Mouse (Mus musculus) embryo, embryonic 9.5 days (tissue): ENCODE measurements at regions not wholly inside any gene's neighbourhood (a gene's known extent, or its start where the extent isn't known, plus 50 kb on each side); places are given as distances from the start of the nearest gene placed in this dataset.

Experiments used
- DNase-seq: peaks from one replicate; pipeline ENCODE4 v3.0.0-alpha.2; 2017; ENCODE audit errors: extremely low spot score

- no peak for DNase-seq
Measured at GRCm38 (mm10) chr3:128787686-128788085, 412.0 kb upstream of the Pitx2 start.

DNA sequence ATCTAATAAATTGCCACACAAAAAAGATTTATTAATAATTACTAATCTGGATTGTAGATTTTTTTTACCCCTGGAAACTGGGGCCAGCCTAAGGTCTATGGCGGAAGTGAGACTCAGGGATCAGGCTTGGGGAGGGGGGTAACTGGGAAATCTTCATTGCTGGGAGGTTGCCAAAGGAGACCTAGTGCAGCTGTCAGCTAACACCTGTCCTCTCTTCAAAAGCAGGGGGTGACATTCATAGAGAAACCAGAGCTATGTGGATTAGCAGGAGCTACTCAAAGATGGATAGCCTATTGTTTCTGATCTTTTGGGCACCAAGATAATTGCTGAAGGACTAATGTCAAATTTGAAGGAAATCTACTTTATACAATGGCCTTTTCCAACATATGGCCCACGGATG is 403.7 kb upstream of the Pitx2 start:
- no peak for DNase-seq

- DNase-seq = no peak
Measured at GRCm38 (mm10) chr3:128797829-128798228, 401.8 kb upstream of the Pitx2 start.

- no peak for DNase-seq
Measured at GRCm38 (mm10) chr3:128829371-128830160, 370.1 kb upstream of the Pitx2 start.

- no peak for DNase-seq
Measured at GRCm38 (mm10) chr3:128850327-128850977, 349.2 kb upstream of the Pitx2 start.

DNA sequence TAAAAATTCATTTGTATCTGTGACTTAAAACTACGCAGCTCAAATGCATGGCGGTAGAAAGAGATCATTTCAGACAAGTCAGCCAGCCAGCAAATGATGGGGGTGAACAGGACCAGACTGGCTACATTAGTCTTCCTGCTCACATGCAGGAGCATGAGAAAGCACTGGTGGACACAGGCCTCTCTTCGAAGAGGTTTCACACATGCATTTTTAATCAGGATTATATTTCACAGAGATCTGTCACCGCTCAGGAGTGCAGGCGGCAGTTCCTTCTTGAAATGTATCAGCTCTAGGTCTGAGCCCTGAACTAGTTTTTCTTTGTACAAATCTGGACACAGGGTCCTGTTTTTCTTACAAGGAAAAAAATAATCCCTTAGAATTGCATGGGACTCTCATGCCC is 343.2 kb upstream of the Pitx2 start:
- no peak for DNase-seq

GRCm38 (mm10) chr3:128881685-128882444 is 317.8 kb upstream of the Pitx2 start:
- no peak for DNase-seq

- DNase-seq = no peak
Measured at GRCm38 (mm10) chr3:128883636-128884195, 316.0 kb upstream of the Pitx2 start.

DNA sequence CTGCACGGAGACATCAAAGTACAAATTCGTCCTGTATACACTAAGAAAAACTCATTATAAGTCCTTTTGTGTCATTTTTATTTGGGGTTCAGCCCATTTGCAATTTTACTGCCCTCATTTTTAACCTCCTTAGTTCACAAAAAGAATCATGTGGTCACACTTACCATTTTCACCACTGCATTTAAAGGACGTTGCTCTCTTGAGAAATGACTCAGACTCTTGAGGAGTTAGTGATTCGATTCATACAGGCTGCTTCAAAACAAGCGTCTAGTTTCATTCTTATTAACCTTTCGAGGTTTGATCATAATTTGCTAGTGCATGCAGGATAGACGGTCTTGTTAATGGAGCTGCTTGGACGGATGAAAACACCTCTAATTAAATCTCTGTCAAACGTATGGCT is 313.0 kb upstream of the Pitx2 start:
- no peak for DNase-seq

GRCm38 (mm10) chr3:128891078-128891477 is 308.6 kb upstream of the Pitx2 start:
- DNase-seq = no peak

- no peak for DNase-seq
Measured at GRCm38 (mm10) chr3:128896628-128897027, 303.1 kb upstream of the Pitx2 start.

- DNase-seq = no peak
Measured at GRCm38 (mm10) chr3:128911122-128911521, 288.6 kb upstream of the Pitx2 start.

DNA sequence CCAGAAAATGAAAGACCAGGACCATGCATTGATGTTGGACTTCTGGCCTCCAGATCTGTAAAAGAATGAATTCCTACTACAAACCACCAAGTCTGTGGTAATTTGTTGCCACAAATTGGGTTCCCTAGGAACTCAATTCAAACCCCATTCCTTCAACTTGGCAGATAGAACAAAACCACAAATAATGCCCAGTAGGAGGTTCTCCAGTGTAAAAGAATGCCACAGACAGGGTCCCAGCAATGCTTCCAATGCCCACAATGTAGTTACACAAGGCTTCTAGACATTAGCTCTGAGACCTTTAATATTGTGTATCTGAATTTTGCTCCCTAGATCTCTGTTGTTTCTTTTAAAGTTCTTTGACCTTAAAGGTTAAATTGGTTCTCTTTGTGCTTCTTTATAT is 278.2 kb upstream of the Pitx2 start:
- no peak for DNase-seq

GRCm38 (mm10) chr3:128922150-128922549 is 277.5 kb upstream of the Pitx2 start:
- DNase-seq = no peak

- no peak for DNase-seq
Measured at GRCm38 (mm10) chr3:128938536-128938935, 261.1 kb upstream of the Pitx2 start.

DNA sequence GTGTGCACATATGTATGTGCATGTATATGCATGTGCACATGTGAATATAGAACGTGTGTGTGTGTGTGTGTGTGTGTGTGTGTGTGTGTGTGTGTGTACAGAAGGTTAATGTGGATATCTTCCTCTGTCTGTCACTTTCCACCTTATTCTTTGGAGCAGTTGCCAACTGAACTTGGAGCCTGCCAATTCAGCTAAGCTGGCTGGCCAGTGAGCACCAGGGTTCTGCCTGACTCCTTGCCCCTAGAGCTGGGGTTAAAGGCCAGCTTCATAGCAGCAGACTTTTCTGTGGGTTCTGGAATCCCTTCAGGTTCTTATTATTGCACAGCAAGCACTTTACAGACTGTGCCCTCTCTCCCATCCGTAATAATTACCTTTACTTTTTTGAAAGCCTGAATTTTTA is 258.5 kb upstream of the Pitx2 start:
- DNase-seq = no peak

- DNase-seq = peak; percentile 9
Measured at GRCm38 (mm10) chr3:128944631-128945030, 255.0 kb upstream of the Pitx2 start.

- DNase-seq = no peak
Measured at GRCm38 (mm10) chr3:128954886-128955285, 244.8 kb upstream of the Pitx2 start.

- DNase-seq = no peak
Measured at GRCm38 (mm10) chr3:128976752-128977151, 222.9 kb upstream of the Pitx2 start.

DNA sequence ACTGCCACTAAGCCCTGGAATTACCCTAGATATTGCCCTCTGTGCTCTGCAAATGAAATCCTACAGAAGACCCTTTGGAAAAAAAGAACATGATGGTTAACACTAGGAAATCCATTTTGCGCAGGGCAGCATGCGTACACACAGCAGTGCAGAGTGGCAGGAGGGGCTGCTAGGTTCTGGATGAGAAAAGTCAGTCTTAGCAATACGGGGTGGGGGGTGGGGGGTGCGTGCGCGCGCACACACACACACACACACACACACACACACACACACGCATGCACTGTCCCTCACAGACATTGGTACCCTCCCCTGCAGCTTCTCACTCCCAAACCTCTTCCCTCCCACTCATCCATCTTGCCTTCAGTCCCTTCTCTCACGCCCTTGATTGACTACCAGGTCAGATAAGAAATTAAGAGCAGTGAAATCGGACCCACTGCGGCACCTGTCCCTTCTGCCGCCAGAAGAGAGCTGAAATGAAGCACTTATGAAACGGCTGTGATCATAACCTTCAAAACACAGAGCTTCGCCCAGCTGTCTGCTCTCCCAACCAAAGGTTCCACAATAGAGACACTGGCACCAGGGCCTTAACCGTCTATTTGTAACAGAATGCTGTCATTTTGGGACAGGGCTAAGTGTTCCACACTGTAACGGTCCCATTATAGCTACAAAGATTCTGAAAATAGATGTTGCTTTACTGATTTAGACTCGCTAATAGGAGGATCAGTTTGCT is 209.3 kb upstream of the Pitx2 start:
- DNase-seq = no peak

DNA sequence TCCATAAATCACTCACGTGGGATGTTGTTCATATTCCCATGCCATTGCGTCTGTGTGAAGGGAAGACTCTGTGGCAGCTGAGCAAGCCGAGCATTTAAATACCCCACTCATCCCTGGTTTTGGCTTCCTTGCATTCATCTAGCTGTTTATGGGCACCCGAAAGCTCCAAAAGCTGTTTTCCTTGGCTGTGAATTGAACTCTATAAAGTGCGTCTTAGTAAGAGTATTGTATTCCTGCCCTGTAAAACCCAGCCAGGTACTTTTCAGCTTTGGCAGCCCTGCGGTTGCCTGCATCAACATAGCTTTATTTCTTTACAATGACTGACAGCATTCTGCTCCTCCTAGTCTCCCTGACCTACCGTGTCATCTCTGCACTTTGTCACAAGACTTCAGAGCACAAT is 196.8 kb upstream of the Pitx2 start:
- no peak for DNase-seq

GRCm38 (mm10) chr3:129004085-129004484 is 195.6 kb upstream of the Pitx2 start:
- no peak for DNase-seq
